Mouse (Mus musculus) erythroid progenitor cell, adult 5-6 weeks (primary cell): Measurements from ENCODE around the gene Mctp2. TPM values are rescaled to one million over a fixed set of nuclear protein-coding genes. Genes with fewer than 3 reads are reported as not detected.
"Not testable (repeated sequence)": the region's sequence is repeated elsewhere in the genome, so short reads cannot be mapped to it uniquely, and the experiment has no call there.

ENCODE experiments used
- ATAC-seq: replicated peaks from 2 replicates; pipeline ENCODE4 v1.8.0; 2016; ENCODE audit warnings: moderate number of reproducible peaks, mild to moderate bottlenecking, moderate TSS enrichment, inconsistent platforms; ENCODE audit not compliant: poor library complexity, low FRiP score, severe bottlenecking
- total RNA-seq, 2 experiments: library from RNA; stranded (forward) in 1 of 2; stranded (reverse) in 1 of 2; fragments of 150-400 nt in 1 of 2; fragments of 186-747, 209-891 nt in 1 of 2; gene quantifications; 2 replicates each; pipeline versions ENCODE4 v1.2.3 to v1.2.4; 2015 to 2017; ENCODE audit warnings: low replicate concordance in 2 of 2

The Mctp2 gene
- total RNA-seq, 2 experiments from 2014 or later, result 7.1 to 31.8 TPM

DNA sequence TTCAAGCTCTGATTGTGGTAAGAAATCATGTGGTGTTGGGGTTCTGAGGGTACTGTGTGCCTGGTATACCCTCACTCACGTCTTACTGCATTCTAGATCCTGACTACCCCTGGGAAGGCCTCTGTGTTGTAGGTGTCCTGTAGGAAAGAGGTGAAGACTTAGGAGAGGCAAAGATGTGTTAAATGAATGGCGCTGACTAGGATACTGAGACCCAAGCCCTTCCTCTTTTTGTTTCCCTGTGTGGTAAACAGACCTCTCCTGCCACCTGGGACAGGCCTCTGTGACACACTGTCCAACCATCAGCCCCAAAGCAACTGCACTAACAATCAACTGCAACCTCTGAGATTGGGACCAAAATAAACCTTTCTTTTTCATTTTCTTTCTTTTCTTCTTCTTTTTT, 28.0 kb downstream of the Mctp2 start:
- no peak for ATAC-seq

DNA sequence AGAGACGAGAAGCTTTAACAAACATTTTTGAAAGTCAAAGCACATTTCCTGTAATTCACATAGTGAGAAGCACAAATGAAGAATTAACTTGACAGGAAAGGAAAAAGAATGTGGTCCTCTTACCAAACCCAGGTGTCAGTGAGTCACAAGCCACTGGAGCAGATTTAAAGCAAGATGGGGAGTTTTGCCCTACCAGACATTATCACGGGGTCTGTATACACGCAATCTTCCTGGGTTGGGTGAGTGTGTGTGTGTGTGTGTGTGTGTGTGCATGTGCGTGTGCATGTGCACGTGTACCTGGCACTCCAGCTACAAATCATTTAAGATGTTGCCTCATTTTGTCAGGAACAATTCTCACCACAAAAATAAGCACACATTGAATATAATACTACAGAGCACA, 30.9 kb downstream of the Mctp2 start:
- no peak for ATAC-seq

DNA sequence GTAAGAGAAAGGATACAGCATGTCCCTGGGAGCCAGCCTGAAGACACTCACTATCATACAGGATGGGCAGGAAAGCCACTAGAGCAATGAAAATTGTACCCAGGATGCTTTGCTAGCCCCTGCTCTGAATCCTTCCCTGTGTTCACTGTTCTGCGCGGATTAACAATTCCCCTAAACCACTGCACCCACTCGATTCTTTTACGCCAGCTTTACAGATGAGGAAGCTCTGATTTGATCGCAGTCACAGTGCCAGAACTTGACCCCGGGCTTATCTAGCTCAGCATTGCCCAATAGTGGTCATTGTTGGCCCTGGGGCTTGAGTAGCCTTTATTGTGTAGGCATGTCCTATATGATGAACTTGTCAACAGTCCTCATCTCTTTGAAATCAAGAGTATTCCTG, 34.9 kb downstream of the Mctp2 start:
- ATAC-seq, result no peak

DNA sequence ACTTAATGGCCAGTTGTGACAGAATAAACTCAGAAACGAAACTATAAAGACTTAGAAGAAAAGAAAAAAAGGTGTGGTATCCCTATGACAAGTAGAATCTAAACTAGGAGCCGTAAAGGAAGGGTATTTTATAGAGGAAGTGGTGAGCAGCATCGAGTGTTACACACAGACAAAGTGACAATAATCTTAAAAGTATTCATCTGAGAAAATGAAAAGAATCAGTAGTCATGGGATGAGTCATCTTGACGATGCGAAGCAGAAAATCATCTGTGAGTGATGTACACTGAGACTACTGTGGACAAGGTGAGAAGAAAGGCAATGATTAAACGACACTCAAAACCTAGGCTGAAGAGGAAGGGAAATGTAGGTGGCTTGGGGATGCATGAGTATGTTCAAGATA, 36.4 kb downstream of the Mctp2 start:
- no peak for ATAC-seq

DNA sequence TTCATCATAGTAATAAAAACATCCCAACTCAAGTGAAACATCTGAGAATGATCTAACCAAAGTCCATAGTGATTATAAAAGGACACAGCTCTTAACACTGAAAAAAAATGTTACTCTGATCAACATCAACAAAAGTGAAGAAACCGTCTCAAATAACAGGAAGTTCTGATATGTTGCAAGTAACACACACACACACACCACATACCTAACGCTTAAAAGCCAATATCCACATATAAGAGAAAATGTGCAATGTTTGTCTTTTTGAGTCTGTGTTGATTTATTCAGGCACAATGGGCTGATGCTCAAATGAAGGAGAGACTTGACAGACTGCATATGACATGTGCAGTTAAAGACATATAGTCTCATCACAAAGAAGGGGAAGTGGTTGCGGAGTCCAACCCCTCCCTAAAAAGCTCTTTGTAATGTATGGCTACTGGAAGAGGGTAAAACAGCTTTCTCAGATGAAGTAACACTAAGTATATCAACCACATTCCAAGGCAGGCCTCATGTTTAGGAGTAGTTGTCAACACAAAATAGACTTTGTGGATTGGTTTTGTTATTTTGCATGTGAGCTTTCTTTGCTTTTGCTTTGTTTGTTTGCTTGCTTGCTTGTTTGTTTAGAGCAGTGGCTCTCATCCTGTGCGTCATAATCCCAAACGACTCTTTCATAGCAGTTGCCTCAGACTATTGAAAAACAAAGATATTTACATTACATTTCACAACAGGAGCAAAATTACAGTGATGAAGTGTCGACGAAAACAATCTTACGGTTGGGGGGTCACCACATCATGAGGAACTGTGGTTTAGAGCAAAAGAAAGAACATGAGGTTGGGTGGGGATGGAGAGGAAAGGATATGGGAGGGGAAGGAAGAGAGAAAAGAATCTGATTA, 45.4 kb downstream of the Mctp2 start:
- ATAC-seq, result no peak

DNA sequence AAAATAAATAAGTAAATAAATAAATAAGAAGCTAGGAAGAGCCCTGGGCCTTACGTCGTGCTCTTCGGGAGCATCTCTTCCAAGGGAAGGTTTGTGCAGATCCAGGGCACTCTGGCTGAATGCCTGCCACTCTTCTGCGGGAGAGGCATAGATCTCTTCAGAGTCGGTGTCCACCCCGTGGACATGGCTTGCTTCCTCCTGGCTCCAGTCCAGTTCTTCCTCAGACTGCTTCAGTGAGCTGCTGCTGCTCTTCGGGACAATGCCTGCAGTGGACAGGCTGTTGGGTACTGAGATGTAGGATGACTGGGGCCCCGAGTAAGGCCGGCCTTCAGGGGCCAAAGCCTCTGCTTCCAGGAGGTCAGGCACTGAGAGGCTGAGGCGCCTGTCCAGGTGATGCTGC, 47.4 kb downstream of the Mctp2 start:
- no peak for ATAC-seq

DNA sequence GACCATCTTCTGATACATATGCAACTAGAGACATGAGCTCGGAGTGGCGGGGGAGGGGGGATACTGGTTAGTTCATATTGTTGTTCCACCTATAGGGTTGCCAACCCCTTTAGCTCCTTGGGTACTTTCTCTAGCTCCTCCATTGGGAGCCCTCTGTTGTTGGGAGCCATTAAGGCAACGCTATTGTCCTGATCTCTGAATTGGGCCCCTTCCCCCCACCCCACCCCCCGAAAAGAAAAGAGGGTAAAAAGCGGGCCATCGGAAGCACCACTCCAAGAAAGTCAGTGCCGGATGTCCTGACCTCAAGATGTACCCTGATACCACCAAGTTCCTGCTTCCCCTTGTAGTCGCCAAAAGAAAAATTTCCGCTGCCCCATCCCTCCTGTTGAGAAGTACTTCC, 56.1 kb downstream of the Mctp2 start:
- not testable (repeated sequence) for ATAC-seq

DNA sequence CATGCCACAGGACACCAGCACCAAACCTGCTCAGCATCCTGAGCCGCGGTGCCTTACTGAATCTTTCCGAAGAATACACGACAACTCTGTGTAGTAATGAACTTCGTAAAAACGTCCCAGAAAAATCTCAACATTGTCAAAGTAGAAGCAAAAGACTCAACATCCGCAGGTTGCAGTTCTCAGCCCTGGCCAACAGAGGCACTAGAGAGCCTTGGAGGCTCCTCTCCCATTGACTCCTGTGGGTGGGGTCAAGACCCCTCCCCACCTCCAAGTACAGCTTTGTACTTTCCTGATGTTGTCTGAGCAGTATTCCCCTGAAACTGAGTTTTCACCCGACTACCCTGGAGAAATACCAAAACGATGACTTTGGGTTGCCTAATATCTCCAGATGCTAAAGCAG, 65.1 kb downstream of the Mctp2 start:
- no peak for ATAC-seq

DNA sequence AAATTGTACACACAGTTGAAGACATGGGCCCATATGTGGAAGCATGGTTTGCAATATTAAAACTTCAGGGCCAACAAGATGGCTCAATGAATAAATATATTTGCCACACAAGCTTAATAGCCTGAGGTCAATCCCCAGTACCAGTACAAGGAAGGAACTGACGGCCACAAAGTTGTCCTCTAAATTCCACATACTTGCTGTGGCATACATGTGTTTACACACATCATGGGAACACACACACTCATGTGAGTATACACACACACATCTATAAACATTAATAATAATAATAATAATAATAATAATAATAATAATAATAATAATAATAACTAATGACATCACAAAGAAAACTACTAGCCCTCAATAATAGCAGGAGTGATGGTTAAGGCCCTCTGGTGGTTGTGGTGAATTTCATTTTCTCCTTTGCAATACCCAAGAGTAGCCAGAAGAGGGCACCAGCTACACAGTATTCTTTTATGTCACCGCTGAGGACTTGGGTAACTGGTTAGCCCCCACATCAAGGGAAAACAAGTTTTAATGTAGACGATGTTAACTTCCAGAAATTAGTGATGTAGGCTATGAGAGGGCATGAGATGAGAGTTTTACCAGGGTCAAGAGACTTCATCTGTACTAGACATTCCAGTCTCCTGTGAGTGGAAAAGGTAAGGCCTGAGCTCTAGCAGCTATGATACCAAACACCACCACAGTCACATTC, 66.5 kb downstream of the Mctp2 start:
- ATAC-seq, result no peak

DNA sequence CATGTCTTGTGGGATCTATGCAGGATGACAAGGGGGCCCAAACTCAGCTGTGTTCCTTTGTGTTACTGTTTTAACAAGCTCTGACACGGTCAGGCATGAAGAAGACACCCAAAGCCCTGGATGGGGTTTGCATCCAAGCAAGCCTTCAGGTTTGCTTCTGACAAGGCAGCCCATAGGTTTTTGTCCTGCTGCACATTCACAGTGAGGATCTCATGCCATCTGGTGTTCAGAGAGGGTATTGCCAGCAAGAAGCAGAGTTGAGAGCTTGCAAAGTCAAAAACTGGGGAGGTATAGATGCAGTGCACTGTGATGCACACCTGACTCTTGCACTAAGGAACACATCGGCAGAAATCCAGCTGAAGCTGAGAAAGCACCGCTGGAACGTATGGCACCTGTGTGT, 67.8 kb downstream of the Mctp2 start:
- ATAC-seq, result no peak

DNA sequence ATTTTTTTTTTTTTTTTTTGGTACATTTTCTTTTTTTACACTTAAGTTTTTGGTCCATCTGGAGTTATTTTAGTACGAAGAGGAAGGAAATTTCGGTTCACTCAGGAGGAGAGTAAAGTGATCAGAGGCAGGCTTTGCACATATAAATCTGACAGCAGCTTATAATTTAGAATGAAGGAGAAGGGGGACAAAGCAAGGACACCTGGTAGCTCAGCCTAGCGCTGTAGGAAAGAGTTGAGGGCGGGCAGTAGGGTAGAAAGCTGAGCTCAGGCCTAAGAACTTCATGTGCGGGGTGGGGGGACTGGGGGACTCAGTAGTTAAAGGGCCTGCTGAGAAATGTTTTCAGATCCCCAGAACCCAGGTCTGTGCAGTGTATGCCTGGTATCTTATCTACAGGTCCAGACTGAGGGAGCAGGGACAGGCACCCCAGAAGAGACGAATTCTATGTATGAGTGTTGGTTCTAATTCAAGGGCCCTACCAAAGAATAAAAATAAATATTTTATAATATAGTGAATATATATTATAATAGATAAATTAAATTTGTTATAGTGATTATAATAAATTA, 71.9 kb downstream of the Mctp2 start:
- no peak for ATAC-seq

DNA sequence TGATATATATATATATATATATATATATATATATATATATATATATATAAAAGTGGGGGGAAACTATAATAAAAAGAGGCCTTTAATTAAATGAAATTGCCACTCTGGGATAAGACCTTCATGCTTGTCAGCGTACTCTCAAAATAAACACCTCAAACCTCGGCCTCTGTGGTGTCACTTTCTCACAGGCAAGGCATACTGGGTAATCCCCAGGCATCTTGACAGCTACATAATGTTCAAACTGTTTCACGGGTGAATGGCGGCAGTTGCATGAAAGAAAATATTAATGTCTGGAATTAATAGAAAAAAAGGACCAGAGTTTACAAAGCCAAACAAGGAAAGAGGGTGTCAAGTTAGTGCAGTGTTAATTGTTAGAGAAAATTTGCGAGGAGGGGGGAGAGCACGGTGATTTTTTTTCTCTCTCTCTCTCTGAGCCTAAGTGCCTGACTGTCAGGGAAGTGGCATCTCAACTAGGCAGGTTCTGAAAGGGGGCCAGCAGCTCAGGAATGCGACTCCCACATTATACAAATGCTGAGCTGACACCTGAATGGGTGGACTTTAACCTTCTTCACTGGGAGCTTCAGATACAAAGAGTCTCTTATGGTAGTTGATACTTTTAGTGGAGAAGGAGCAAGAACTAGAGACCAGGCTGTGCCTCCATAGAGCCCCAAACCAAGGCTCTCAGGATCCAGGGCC, 75.1 kb downstream of the Mctp2 start:
- no peak for ATAC-seq

DNA sequence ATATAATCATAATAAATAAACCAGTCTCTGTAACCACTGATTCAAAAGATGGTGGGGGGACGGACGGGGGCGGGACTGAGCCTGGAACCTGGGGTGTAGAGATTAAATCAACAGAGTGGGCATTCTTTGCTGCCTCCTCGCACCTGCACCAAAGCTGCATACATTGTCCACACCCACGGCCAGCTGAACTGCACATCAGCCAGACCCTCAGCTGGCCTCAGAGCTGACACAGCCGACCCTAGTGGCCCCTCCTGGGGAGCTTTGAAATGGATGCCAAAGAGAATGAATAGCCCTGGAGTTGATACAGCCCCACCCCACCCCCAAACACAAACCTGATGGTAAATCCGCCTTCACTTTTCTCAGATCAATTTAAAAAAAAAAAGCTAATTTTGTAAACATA, 76.5 kb downstream of the Mctp2 start:
- ATAC-seq, result no peak

DNA sequence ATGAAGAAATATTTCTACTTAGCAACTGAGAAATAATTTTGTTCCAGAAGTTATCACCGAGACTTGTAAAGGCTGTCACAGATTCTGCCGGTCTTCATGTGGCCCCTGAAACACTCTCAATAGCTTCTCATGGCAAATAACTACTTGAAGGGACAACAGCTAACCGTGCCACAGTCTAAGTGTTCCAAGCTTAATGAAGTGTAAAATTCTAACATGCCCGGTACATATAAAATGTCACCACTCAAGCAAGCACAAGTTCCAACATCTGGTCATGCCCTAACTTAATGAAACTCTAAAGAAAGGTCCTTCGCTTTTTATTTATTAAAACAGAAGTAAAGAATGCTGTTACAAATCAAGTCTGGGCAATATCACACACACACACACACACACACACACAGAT, 82.8 kb downstream of the Mctp2 start:
- no peak for ATAC-seq

DNA sequence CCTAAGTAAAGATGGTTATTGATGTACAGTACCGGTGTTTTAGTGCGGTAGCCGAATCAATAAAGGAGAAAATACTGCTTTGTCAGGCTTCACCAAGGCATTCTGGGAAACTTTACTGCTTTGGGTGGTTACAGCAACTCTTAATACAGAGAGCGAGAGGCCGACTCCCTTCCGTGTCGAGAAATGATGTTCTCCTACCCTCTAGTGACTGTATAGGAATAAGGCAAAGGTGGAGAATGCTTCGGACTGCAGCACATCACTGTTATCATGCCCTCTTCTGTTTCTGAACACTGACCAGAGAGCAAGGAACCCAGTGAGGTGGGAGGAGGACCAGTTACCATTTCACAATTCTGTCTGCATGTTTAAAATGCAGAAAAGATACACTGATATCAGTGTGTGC, 83.9 kb downstream of the Mctp2 start:
- no peak for ATAC-seq

DNA sequence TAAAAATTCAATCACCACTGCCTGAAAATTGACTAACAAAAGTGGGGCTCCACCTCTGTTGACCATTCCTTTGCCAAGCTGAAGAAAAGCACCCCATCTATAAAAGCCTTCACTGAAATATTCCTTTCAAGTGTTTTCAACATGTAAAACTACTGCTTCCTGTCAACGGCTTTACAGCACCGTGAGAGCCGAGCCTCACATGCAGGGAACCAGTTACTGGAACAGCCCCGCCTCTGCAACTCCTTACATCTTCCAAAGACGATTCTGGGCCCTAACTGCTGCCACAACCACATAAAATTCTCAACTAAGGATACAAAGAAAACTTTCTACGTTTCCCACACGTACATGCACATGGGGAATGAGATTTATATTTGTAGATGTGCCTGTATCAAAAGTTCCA, 88.4 kb downstream of the Mctp2 start:
- no peak for ATAC-seq

DNA sequence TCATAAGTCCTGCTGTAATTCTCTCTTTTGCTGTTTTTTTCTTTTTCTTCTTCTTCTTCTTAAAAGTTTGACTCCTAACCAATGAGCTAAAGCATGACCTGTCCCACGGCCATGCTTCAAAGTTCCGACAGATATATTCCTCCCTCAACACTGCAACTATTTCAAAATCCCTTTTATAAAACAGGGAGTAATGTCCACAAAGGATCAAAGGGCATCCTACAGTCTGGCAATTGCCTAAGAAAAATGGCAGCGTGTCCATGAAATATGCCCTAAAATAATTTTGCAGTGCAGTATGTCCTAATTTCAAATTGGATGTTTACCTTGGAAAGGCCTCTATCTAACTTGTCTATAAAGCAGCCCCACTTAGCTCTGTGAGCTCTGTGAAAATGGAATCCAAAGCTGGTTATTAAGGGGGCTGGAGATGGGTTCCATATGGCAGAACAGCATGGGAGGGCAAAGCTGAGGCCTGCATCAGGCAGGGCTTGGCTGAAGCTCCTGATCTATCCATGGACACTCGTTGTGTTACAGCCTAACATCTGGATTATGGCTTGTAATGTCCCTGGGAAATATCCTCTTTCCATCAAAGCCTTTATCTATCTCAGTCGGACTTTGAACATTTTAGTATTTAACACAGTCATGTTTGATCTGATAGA, 90.7 kb downstream of the Mctp2 start:
- ATAC-seq, result no peak

DNA sequence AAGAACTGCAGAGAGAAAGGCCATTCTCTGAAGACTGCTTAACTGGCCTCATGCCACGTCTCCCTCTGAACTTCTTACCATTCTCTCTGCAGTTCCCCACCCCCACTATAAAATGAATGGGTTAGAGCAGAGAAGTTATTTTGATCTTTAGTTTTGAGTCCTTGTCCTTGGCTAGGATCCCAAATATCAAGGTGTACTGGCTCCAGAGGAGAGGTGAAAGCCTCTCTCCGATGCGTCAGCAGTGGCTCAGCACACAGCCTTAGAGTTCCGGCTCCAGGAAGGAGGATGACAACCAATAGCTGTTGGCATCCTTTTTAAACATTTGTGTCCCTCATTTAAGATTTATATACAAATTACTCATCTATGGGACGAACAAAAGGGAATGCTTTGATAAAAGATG, 96.2 kb downstream of the Mctp2 start:
- no peak for ATAC-seq

DNA sequence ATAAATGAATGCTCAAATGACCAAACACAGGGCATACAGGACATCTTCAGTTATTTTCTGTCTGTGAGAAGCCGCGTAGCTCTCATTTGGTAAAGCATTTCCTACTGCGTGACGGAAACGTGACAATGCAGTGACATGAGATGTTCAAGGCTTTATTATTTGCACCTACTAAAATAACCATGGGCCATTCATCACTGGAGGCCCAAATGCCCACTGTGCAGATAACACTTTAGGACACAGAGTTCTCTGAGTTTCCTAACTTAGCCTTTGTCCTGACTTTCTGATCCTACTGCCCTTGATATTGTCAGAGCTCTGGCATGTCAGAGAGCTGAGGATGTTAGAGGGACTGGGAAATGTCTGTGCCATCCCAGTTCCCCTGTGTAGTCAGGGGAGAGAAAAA, 97.1 kb downstream of the Mctp2 start:
- ATAC-seq, result no peak

DNA sequence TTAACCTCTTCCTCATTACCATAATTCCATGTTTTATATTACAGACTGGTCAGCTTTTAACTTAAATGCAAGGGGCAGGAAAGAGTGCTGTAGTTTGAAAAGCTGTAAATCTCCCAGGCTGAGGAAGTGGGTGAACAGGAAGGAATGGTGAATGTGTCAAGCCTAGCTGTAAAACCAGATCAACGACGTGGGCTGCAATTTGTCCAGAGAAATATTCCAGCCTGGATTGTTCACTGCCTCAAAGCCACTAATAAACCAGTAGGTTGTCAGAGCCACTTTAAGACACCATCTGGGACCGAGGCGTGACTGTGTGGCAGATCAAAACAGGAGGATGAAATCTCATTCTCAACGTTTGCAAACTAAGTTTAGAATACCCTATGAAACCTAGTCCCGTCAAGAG, 99.6 kb downstream of the Mctp2 start:
- no peak for ATAC-seq
